Mouse (Mus musculus): Measurements from ENCODE around the gene Ppa1. TPM values are rescaled to one million over a fixed set of nuclear protein-coding genes. Genes with fewer than 3 reads are reported as not detected.

Gene Ppa1
- total RNA-seq, 2 experiments from 2014 or later: 99.5 to 110 TPM

DNA sequence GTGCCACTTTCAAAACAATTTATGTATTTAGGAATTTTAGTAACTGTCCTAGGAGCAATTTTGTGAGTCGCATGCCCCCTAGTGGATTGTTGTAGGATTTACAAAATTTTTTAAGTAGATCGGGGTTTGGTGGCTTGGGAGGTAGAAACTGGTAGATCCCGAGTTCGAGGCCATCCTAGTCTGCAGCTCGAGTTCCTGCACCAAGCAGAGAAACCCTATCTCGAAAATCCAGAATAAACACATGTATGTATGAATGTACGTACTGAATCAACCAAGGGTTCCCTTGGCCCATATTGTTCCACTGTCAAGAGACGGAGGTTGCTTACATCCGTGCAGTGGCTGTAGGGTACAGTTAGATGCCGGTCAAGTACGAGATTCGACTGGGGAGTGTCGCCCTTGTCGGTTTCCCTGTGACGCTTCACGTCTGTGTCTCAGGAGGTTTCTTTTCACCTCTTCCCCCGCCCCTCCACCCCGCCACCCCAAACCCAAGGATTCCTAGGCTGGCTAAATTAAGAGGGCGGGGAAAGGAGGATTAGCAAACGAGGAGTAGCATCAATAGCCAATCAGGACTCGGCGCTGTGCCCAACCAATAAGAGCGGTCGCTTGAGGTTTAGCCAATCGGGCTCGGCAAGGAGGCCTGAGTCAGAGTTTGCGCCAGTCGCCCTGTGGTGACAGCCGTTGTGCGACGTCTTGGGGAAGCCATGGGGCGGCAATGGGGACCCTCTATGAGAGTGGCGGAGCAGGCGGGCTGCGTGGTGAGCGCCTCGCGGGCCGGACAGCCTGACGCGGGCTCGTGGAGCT lies 46.7 kb downstream of the Ppa1 start, which contains the start of gene Tysnd1:
Gene Tysnd1 (plus strand): TSS at position 645 of the 801 bp plus-strand sequence.
- DNase-seq (ENCODE audit: extremely low spot score in 1 of 2, low spot score in 1 of 2): peak; percentile 89 to 98

DNA sequence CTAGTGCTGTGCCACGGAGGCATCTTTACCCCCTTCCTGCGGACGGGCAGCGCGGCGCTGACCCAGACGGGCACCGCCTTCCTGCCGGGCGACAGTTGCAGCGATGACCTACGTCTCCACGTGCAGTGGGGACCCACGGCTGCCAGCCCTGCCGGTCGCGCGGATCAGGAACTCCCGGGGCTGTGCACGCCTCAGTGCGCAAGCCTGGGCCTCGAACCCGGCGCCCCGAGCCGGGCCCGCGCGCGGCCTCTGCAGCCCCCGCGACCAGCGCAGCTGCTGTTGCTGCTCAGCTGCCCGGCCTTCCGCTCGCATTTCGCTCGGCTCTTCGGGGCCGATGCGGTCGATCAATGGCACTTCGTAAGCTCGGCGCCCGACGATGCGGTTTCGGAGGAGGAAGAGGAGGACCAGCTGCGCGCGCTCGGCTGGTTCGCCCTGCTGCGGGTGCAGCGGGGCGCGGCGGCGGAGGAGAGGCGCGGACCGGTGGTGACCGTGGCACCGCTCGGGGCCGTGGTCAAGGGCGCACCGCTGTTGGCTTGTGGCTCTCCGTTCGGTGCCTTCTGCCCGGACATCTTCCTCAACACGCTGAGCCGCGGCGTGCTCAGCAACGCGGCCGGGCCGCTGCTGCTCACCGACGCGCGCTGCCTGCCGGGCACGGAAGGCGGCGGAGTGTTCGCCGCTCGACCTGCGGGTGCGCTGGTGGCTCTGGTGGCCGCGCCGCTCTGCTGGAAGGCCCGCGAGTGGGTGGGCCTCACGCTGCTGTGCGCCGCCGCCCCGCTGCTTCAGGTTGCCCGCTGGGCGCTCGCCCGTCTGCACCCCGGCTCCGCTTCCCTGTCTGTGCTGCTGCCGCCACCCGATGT lies 47.6 kb downstream of the Ppa1 start:
- no peak for DNase-seq (ENCODE audit: extremely low spot score in 1 of 2, low spot score in 1 of 2)

DNA sequence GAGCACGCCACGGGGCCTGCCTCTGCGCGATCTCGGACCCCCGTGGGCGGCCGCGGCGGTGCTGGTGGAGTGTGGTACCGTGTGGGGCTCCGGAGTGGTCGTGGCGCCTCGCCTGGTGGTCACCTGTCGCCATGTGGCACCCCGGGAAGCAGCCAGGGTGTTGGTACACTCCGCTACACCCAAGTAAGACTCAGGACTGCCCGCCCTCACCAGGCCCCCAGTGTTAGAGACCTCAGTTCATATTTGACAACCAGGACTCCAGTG lies 48.1 kb downstream of the Ppa1 start:
- DNase-seq (ENCODE audit: extremely low spot score in 1 of 2, low spot score in 1 of 2): no peak

DNA sequence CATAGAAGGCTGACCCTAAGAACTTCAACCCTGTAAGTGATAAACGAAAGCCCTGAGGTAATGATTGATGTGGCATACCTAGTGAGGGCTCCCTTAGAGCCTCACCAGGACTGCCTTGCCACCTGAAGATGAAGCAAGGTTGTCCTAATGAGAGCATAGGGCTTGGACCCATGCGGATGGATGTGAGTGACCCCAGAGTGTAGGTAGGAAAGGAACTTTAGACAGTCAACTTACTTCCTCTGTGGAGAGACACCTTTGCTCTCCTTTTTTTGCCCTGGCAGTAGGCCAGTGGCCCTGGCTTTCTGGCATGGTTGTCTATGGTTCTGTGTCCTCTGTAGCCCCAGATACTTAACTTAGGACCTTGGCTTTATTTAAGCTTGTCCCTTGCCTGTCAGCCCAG lies 48.7 kb downstream of the Ppa1 start:
- DNase-seq (ENCODE audit: extremely low spot score in 1 of 2, low spot score in 1 of 2): no peak

DNA sequence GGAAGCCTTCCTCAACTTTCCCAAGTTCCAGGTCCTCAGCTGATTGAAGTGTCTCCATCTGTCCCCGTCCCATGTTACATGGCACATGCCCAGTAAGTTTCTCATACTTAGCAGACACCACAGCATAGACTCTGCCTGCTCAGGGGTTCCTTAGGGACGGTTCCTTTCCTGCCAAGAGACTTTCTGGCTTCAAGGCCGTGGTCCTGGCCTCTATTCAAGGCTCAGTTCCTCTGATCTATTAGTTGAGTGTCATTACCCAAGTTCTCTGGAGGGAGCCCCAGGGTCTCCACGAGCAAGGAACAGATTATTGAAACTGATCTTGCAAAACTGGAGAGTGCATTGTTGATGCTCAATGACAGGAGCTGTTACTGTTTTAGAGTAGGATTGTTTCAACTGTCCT lies 56.3 kb downstream of the Ppa1 start:
- no peak for DNase-seq (ENCODE audit: extremely low spot score in 1 of 2, low spot score in 1 of 2)

DNA sequence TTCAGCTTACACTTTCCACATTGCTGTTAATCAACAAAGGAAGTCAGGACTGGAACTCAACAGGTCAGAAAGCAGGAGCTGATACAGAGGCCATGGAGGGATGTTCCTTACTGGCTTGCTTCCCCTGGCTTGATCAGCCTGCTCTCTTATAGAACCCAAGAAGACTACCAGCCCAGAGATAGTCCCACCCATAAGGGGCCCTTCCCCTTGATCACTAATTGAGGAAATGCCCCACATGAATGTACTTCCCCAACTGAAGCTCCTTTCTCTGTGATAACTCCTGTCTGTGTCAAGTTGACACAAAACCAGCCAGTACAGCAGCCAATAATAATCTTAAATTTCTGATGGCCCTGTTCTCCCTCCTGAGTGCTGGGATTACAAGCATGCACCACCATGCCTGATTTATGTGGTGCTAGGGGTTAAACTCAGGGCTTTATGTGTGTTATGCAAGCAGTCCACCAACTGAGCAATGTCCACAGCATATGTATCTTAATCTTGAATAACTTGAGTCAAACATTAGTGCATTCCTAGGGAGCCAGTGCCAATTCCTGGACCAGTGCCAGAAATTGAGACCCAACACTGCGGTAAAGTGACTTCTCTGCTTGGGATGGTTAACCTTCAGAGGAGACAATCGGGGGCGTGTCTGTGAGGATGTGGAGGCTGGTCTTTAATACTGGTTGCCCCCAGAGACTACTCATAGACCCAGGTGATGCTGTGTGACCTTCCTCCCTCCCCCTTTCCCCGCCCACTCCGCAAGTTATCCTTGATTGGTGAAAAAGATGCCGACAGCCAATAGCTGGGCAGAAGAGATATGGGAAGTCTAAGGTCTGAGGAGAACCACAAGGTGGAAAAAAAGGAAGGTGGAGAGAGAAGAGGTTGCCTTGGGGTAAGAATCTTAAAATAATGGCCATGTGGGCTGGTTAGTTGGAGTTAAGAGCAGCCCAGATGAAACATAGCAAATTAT lies 58.3 kb downstream of the Ppa1 start:
- DNase-seq (ENCODE audit: extremely low spot score in 1 of 2, low spot score in 1 of 2): no peak

DNA sequence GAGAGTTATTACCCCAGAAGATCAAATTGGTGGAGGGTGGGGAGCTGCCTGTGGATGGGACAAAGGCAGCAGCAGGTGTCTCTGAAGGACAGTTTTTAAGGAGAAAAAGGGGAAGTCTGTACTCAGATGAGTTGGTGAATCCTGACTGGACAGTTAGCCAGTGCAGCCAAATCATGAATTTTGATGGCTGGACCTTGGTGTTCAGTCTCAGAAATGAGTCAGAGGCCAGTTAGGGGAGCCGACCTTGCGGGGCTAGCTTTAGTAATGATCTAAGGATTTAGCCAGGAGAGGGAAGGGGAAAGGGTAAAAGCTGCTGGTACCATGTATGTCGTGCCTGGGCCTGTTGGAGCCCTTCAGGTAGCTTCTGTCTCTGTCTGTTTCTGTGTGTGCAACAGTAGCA lies 65.2 kb downstream of the Ppa1 start:
- DNase-seq (ENCODE audit: extremely low spot score in 1 of 2, low spot score in 1 of 2): no peak

DNA sequence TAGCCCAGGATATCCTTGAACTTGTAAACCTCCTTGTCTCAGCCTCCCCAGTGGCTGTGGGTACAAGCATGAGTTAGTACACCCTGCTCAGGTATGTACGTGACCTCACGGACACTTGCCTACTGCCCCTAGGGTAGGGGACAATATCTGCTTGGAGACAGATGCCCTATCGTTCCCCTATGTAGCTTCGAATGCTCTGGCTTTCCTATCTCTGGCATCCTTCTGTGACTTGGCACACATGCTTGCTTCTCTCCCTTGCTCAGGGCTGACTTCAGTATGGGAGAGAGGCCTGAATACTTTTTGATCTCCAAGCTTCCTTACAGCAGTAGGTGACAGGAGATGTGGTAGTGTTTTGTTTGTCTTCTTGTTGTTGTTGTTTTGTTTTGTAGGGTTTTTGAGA lies 65.8 kb downstream of the Ppa1 start:
- no peak for DNase-seq (ENCODE audit: extremely low spot score in 1 of 2, low spot score in 1 of 2)

DNA sequence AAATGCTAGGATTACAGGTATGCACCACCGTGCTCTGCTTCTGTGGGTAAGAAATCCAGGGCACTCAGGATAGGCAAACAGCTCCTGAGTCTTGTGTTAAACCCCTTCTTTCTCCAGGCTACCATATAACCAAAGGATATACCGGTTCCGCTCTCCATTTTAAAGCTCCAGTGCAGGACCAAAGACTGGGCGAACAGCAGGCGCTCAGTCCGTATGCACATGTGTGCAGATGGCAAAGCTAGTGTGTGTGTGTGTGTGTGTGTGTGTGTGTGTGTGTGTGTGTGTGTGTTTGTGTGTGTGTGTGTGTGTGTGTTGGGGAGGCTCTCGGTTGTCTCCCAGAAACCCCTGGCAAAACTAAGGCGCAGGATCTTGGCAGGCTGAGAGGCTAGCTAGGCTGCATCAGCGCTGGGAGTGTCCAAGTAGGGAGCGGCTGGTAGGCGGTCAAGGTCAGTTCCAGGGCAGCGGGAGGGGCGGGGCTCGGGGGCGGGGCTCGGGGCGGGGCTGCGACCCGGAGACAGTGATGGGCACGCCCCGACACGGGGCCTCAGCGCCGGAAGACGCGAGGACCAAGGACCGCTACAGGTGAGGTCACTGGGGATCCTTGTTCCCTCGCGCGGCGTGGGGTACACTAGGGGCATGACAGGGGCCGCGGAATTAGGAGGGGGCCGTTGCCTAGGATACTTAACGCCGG lies 66.6 kb downstream of the Ppa1 start, which contains the start of gene Aifm2:
Gene Aifm2 (plus strand): TSS at position 493 of the 691 bp plus-strand sequence.
- DNase-seq (ENCODE audit: extremely low spot score in 1 of 2, low spot score in 1 of 2): no peak

DNA sequence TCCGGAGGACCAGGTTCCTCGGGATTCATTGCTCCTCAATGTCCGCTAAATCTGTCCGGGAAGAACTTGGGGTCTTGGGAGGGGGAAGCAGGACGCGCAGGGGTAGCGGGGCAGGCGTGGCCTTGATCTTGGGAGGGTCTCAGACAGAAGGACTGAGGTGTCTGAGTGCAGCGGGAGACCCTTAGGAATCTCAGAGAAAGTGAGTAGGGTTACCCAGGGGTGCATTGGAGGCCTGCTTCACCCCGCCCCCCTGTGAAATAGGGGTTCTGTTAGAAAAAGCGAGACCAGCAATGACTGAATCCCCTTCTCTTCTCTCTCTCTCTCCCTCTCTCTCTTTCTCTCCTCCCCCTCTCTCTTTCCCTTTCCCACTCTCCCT lies 67.1 kb downstream of the Ppa1 start:
- no peak for DNase-seq (ENCODE audit: extremely low spot score in 1 of 2, low spot score in 1 of 2)

DNA sequence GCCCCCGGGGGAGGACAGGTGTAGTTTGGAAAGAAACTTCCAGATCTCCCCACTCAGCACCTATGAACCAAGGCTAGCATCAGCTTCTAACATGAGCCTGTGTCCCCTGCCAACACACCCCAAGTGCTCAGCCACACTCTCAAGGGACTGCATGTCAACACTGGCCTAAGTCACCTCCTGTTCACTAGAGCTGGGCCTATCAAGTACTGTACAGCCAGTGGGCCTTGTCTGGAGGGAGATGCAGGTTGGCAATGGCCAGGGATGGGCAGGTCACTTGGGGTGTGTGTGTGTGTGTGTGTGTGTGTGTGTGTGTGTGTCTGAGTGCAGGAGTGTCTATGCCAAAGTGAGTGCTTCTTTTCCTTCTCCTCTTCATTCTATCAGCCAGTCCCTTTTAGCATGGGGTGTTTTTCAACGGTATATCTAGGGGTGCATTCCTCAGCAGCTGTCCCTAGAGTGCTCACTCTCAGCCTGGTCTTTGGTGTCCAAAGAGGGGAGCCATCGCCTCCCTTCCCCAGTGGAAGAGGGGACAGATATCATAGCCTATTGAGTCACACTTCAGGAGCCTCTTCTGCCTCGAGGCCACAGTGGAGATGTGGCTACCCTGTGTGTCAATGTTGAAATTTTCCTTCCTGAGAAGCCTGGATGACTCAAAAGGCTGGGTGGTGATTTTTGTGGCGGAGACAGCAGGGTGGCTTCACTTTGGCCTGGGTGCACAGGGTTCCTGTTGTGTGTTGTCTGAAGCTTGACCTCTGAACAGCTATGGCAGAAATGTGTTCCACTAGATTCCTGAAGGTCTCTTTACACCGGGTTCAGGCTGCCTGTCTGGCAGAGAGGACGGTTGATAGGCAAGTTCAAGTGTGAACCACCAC lies 67.9 kb downstream of the Ppa1 start:
- DNase-seq (ENCODE audit: extremely low spot score in 1 of 2, low spot score in 1 of 2): no peak

DNA sequence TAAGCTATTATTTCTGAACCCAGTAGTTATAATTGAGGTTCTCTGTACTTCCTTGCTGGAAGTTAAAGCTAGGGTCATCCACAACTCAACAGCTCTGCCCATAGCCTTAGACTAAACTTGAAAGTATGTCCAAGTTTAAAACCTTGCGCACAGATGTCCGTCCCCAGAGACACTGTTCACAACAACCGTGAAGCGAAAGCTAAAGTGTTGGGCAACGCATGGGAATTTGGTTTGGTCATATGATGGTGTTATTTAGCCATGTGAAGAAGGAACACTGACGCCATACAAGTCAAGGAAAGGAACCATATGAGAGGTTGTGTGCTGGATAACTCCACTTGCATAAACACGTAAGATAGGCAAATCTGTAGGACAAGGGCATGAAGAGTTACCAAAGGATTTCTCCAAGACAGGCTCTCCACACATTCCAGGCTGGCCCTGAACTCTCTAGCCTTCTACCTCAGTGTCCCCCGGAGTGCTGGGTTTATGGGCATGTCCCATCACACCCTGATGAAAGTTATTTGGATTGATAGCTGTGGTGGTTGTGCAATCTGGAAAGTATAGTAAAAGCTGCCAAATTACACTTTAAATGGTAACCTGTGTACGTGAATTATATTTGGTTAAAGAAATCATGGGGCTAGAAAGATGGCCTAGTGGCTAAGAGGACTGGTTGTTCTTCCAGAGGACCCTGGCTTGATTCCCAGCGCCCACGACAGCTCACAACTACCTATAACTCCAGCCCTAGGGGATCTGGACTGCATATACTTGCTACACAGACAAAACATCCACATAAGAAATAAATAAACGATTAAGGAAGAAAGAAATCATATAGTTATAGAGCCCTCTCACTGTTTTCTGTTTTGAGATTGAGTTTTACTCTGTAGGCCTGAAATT lies 69.3 kb downstream of the Ppa1 start:
- DNase-seq (ENCODE audit: extremely low spot score in 1 of 2, low spot score in 1 of 2): no peak

DNA sequence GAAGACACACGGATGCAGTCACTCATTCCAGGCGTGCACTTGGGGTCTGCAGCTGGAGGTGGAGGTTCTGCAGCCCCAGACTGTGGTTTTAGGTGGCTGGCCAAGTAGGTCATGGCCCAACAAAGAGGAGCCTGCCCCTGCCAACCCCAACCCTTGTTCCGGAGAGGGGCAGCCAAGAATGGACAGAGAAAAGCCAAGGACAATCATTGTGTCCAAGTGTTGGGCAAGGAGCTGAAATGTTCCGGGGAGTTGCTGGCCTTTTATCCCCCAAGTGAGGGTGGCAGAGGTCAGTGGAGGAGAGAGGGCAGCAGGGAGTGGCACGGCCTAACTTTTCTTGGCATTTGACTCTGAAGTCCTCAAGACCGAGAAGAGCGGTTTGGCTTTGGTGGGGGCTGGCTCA lies 72.0 kb downstream of the Ppa1 start:
- no peak for DNase-seq (ENCODE audit: extremely low spot score in 1 of 2, low spot score in 1 of 2)

DNA sequence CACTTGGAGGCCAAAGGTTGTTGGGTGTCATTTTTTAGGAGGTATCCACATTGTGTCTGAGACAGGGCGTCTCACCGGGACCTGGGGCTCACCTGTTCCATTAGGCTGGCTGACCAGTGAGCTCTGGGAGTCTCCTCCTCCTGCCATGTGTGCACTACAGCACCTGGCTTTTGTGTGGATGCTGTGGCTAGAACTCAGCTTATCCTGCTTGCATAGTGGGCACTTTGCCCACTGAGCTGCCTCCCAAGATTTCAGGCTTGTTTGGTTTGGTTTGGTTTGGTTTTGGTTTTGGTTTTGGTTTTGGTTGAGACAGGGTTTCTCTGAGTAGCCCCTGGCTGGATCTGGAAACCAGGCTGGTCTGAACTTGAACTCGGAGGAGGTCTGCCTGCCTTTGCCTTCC lies 73.9 kb downstream of the Ppa1 start:
- DNase-seq (ENCODE audit: extremely low spot score in 1 of 2, low spot score in 1 of 2): no peak

DNA sequence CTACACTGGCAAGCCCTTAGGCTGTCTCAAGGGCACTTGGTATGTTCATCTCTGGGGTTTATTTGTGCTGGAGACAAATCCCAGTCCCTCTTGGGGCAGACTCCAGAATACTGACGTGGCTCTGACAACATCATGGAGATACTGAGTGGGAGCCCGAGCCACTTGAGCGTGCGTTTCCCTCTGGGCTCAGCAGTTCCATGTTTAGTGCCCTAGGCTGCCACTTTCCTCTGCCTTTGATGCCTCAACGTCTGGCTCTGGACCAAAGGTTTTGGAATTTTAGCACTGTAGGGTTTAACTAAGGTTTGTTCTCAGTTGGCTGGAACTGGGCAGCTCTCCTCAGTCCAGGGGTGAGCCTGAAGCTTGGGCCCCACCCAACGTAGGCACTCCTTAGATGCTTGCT lies 74.9 kb downstream of the Ppa1 start:
- DNase-seq (ENCODE audit: extremely low spot score in 1 of 2, low spot score in 1 of 2): no peak

All from layer of hippocampus, postnatal 25 days (tissue).